Mouse (Mus musculus): ENCODE results near the gene Slc23a2. TPM values are rescaled to one million over a fixed set of nuclear protein-coding genes. Genes with fewer than 3 reads are reported as not detected.

The Slc23a2 gene
- polyA plus RNA-seq, 1 experiment from 2014 or later = 18.5 TPM

DNA sequence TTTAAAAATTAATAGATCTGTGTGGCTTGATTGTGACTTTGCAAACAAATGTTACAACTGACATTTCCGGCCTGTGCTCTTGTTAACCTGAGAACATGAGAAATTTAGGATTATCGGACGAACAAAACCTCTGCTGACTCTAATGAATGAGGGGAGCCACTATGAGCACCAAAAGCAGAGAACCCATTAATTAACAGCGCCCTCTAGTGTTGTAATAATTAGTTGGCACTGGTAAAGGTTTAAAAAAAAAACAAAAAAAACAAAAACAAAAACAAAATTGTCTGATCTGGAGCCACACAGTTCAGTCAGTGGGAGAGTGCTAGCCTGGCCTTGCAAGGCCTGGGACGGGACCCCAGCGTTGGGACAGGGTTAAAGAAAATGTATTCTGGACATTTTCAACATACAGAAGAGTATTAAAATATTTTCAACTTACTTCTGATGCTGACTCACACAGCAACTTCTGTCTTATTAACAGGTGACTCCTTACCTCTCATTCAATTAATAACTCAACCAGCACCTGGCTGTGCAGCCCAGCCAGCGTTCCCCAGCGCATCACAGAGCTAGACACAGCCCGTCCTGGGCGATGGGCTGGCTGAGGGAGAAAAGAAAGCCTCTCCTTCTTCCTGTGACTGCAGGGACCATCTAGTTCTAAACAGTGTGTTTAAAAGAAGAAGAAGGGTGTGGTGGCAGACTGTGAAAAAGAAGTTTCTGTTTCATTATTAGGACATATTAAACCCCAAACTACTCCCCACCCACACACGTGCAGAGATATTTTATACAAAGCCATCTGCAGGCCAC, 30.7 kb downstream of the Slc23a2 start:
- H3K9ac ChIP-seq (ENCODE audit: low read depth, low read length) = peak overlapping the region; percentile 34; the same call in 1 of the 2 replicates
- H3K4me2 ChIP-seq (ENCODE audit: low read depth, low read length) = no peak overlapping the region
- DNase-seq (ENCODE audit: low spot score) (peak; percentile 62), ATAC-seq (ENCODE audit: low read depth) (0 out of 2 replicates have a peak, but pooled peaks have one; percentile 1)
- H3K27ac ChIP-seq (replicated peaks; ENCODE audit: low read depth, low read length) = peak overlapping the region; percentile 33; the same call in 1 of the 2 replicates
- H3K4me3 ChIP-seq (ENCODE audit: low read depth, low read length) = no peak overlapping the region
- H3K36me3 ChIP-seq (ENCODE audit: control insufficient read depth, insufficient read depth, low read length) = no peaks in the 10 kb centered on the region
- no peaks in the 10 kb centered on the region for H3K27me3 ChIP-seq (replicated peaks; ENCODE audit: control insufficient read depth, insufficient read depth, low read length)
- H3K9me3 ChIP-seq (ENCODE audit: control insufficient read depth, low read length) = no peaks in the 10 kb centered on the region
- 50% methylated on average over 11 of the region's 11 CpGs for WGBS
- peaks cover 11% of the 10 kb centered on the region for H3K4me1 ChIP-seq (ENCODE audit: control insufficient read depth, insufficient read depth, low read length)

GRCm38 (mm10) chr2:132112319-132112718, 32.6 kb downstream of the Slc23a2 start:
- no peak overlapping the region for H3K4me3 ChIP-seq (ENCODE audit: low read depth, low read length)
- H3K36me3 ChIP-seq (ENCODE audit: control insufficient read depth, insufficient read depth, low read length) = 0 out of 2 replicates have a peak, but pooled peaks cover 2% of the 10 kb centered on the region
- peaks cover 12% of the 10 kb centered on the region for H3K4me1 ChIP-seq (ENCODE audit: control insufficient read depth, insufficient read depth, low read length)
- H3K27ac ChIP-seq (replicated peaks; ENCODE audit: low read depth, low read length) = no peak overlapping the region
- H3K4me2 ChIP-seq (ENCODE audit: low read depth, low read length) = no peak overlapping the region
- ATAC-seq (ENCODE audit: low read depth) (no peak), DNase-seq (ENCODE audit: low spot score) (no peak)
- H3K9me3 ChIP-seq (ENCODE audit: control insufficient read depth, low read length) = no peaks in the 10 kb centered on the region
- no peak overlapping the region for H3K9ac ChIP-seq (ENCODE audit: low read depth, low read length)
- WGBS = 82% methylated on average over 4 of the region's 4 CpGs
- no peaks in the 10 kb centered on the region for H3K27me3 ChIP-seq (replicated peaks; ENCODE audit: control insufficient read depth, insufficient read depth, low read length)

- Histone ChIP-seq H3K9me3 (ENCODE audit: control insufficient read depth, low read length) (no peaks in the 10 kb centered on the region), H3K9ac (ENCODE audit: low read depth, low read length) (no peak overlapping the region), H3K27ac (replicated peaks; ENCODE audit: low read depth, low read length) (no peak overlapping the region), H3K27me3 (replicated peaks; ENCODE audit: control insufficient read depth, insufficient read depth, low read length) (no peaks in the 10 kb centered on the region), H3K36me3 (ENCODE audit: control insufficient read depth, insufficient read depth, low read length) (0 out of 2 replicates have a peak, but pooled peaks cover 2% of the 10 kb centered on the region), H3K4me3 (ENCODE audit: low read depth, low read length) (no peak overlapping the region), H3K4me2 (ENCODE audit: low read depth, low read length) (no peak overlapping the region), H3K4me1 (ENCODE audit: control insufficient read depth, insufficient read depth, low read length) (peaks cover 16% of the 10 kb centered on the region)
- WGBS = 61% methylated on average over 2 of the region's 2 CpGs
- DNase-seq (ENCODE audit: low spot score) = no peak
- ATAC-seq (ENCODE audit: low read depth) = no peak
Observed at GRCm38 (mm10) chr2:132111905-132112304, 33.0 kb downstream of the Slc23a2 start.

GRCm38 (mm10) chr2:132111266-132111665, 33.6 kb downstream of the Slc23a2 start:
- Histone ChIP-seq H3K4me3 (ENCODE audit: low read depth, low read length) (no peak overlapping the region), H3K27ac (replicated peaks; ENCODE audit: low read depth, low read length) (no peak overlapping the region), H3K4me2 (ENCODE audit: low read depth, low read length) (no peak overlapping the region), H3K36me3 (ENCODE audit: control insufficient read depth, insufficient read depth, low read length) (0 out of 2 replicates have a peak, but pooled peaks cover 2% of the 10 kb centered on the region), H3K4me1 (ENCODE audit: control insufficient read depth, insufficient read depth, low read length) (peaks cover 20% of the 10 kb centered on the region), H3K27me3 (replicated peaks; ENCODE audit: control insufficient read depth, insufficient read depth, low read length) (no peaks in the 10 kb centered on the region), H3K9me3 (ENCODE audit: control insufficient read depth, low read length) (no peaks in the 10 kb centered on the region), H3K9ac (ENCODE audit: low read depth, low read length) (no peak overlapping the region)
- 49% methylated on average over 9 of the region's 9 CpGs for WGBS
- peak; percentile 77 for ATAC-seq (ENCODE audit: low read depth)
- peak; percentile 93 for DNase-seq (ENCODE audit: low spot score)

DNA sequence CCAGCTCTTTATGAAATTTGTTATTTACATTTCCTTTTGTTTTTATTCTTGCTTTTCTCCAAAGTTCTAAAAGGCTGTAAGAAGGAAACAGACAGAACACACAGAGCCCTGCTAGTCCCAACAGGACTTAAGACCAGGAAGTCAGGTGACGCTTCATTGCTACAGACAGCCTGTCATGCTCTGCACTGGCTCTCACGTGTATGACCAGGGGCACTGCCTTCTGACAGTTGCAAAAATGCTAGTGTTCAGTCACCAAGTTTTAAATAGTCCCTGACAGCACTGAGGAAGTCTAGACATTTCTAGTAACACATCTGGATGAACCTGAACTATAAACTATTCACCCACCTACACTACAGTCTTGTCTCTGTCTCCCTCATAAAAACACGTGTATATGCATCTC, 34.2 kb downstream of the Slc23a2 start:
- 0 out of 2 replicates have a peak, but pooled peaks cover 2% of the 10 kb centered on the region for H3K36me3 ChIP-seq (ENCODE audit: control insufficient read depth, insufficient read depth, low read length)
- H3K9ac ChIP-seq (ENCODE audit: low read depth, low read length) = no peak overlapping the region
- 39% methylated on average over 3 of the region's 3 CpGs for WGBS
- H3K9me3 ChIP-seq (ENCODE audit: control insufficient read depth, low read length) = no peaks in the 10 kb centered on the region
- DNase-seq (ENCODE audit: low spot score) = peak; percentile 54
- H3K27me3 ChIP-seq (replicated peaks; ENCODE audit: control insufficient read depth, insufficient read depth, low read length) = no peaks in the 10 kb centered on the region
- H3K4me1 ChIP-seq (ENCODE audit: control insufficient read depth, insufficient read depth, low read length) = peaks cover 20% of the 10 kb centered on the region
- no peak overlapping the region for H3K27ac ChIP-seq (replicated peaks; ENCODE audit: low read depth, low read length)
- H3K4me3 ChIP-seq (ENCODE audit: low read depth, low read length) = no peak overlapping the region
- H3K4me2 ChIP-seq (ENCODE audit: low read depth, low read length) = no peak overlapping the region
- ATAC-seq (ENCODE audit: low read depth) = no peak

DNA sequence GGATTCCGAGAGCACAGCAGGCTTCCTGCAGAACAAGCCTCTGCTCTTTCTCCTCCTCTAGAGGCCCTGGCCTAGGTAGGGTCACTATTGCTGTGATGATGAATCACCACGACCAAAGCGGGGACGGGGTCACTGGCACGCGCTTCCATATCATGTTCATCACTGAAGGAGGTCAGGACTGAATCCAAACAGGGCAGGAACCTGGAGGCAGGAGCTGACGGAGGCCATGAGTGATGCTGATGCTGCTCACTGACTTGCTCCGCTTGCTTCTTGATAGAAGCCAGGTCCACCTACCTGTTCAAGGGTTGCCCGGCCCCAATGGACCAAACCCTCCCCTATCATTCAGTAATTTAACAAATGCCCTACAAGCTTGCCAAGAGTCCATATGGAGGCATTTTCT, 35.9 kb downstream of the Slc23a2 start:
- Histone ChIP-seq H3K4me3 (ENCODE audit: low read depth, low read length) (no peak overlapping the region), H3K36me3 (ENCODE audit: control insufficient read depth, insufficient read depth, low read length) (0 out of 2 replicates have a peak, but pooled peaks cover 2% of the 10 kb centered on the region), H3K4me2 (ENCODE audit: low read depth, low read length) (no peak overlapping the region), H3K9me3 (ENCODE audit: control insufficient read depth, low read length) (no peaks in the 10 kb centered on the region), H3K9ac (ENCODE audit: low read depth, low read length) (no peak overlapping the region), H3K27me3 (replicated peaks; ENCODE audit: control insufficient read depth, insufficient read depth, low read length) (no peaks in the 10 kb centered on the region), H3K4me1 (ENCODE audit: control insufficient read depth, insufficient read depth, low read length) (peaks cover 9% of the 10 kb centered on the region), H3K27ac (replicated peaks; ENCODE audit: low read depth, low read length) (no peak overlapping the region)
- 94% methylated on average over 9 of the region's 9 CpGs for WGBS
- DNase-seq (ENCODE audit: low spot score) (no peak), ATAC-seq (ENCODE audit: low read depth) (no peak)

DNA sequence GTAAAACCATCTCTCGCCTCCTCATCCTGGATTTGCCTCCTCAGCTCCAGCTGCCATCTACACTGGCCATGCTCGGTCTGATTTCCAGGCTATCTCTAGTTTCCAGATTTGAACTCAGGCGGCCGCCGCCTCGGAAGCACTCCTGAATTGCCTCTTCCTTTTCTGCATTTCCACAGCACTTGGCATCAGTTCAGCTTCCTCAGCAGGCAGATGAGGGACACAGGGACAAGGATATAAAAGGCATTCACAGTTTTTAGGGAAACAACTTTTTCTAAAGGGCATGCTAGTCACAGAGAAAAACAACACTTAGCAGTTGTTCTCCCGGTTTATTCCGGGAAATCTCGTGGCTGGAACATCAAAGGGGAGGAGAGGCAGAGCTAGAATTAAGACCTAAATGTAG, 37.3 kb downstream of the Slc23a2 start:
- DNase-seq (ENCODE audit: low spot score) (no peak), ATAC-seq (ENCODE audit: low read depth) (no peak)
- no peak overlapping the region; the same call in 1 of the 2 replicates for H3K27ac ChIP-seq (replicated peaks; ENCODE audit: low read depth, low read length)
- no peaks in the 10 kb centered on the region for H3K9me3 ChIP-seq (ENCODE audit: control insufficient read depth, low read length)
- no peaks in the 10 kb centered on the region for H3K27me3 ChIP-seq (replicated peaks; ENCODE audit: control insufficient read depth, insufficient read depth, low read length)
- 0 out of 2 replicates have a peak, but pooled peaks cover 2% of the 10 kb centered on the region for H3K36me3 ChIP-seq (ENCODE audit: control insufficient read depth, insufficient read depth, low read length)
- peaks cover 20% of the 10 kb centered on the region for H3K4me1 ChIP-seq (ENCODE audit: control insufficient read depth, insufficient read depth, low read length)
- 67% methylated on average over 9 of the region's 9 CpGs for WGBS
- H3K4me3 ChIP-seq (ENCODE audit: low read depth, low read length) = no peak overlapping the region
- H3K9ac ChIP-seq (ENCODE audit: low read depth, low read length) = no peak overlapping the region; the same call in 1 of the 2 replicates
- no peak overlapping the region for H3K4me2 ChIP-seq (ENCODE audit: low read depth, low read length)

DNA sequence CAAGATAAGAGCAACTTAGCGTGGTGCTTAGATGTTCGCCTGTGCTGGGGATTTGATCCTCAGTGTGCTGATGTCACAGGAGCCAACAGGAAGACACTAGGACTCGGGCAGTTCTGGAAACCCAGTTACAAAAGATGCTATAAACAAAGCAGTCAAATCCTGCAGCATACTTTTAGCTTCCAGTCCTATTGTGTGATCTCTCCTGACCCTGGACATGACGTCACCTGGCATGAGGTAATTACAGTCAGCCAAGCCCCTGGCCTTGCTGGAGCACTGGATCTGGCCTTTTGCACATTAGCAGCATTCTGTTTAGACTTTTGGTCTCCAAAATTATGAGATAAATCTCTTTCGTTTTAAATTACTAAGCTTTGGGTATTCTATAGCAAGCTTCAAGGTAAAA, 38.8 kb downstream of the Slc23a2 start:
- Histone ChIP-seq H3K4me2 (ENCODE audit: low read depth, low read length) (no peak overlapping the region), H3K36me3 (ENCODE audit: control insufficient read depth, insufficient read depth, low read length) (0 out of 2 replicates have a peak, but pooled peaks cover 7% of the 10 kb centered on the region), H3K4me1 (ENCODE audit: control insufficient read depth, insufficient read depth, low read length) (peaks cover 22% of the 10 kb centered on the region), H3K27me3 (replicated peaks; ENCODE audit: control insufficient read depth, insufficient read depth, low read length) (no peaks in the 10 kb centered on the region), H3K27ac (replicated peaks; ENCODE audit: low read depth, low read length) (no peak overlapping the region), H3K4me3 (ENCODE audit: low read depth, low read length) (no peak overlapping the region), H3K9ac (ENCODE audit: low read depth, low read length) (no peak overlapping the region), H3K9me3 (ENCODE audit: control insufficient read depth, low read length) (no peaks in the 10 kb centered on the region)
- WGBS = 64% methylated on average over 5 of the region's 5 CpGs
- ATAC-seq (ENCODE audit: low read depth) (no peak), DNase-seq (ENCODE audit: low spot score) (no peak)

All from embryonic facial prominence, embryonic 14.5 days (tissue).